Mouse (Mus musculus): ENCODE measurements around the gene Zfp619. TPM values are rescaled to one million over a fixed set of nuclear protein-coding genes. Genes with fewer than 3 reads are reported as not detected.
"Not testable (repeated sequence)": the region's sequence is repeated elsewhere in the genome, so short reads cannot be mapped to it uniquely, and the experiment has no call there.

Zfp619 gene
- polyA plus RNA-seq, 1 experiment from 2014 or later, result 1.4 TPM

DNA sequence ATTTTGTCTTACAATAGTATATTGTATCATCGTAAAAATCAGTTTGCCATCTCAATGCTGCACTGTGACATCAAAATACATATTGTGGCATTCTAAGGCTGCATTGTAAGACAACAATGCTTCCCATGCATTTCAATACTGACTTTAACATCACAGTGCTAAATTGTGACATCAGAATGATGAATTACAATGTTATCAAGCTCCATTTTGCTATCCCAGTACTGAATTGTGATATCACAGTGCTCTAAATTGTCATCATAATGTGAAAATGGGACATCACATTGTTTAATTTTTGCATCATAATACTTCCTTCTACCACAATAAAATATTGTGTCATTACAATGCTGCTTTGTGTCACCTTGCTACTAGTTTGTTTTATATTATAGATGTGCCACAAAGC, 70.5 kb downstream of the Zfp619 start:
- DNase-seq (ENCODE audit: low spot score) (no peak), ATAC-seq (replicated peaks; ENCODE audit: low FRiP score, low read depth) (no peak)
- Histone ChIP-seq H3K4me3 (replicated peaks; ENCODE audit: low read depth, low read length) (peak overlapping the region; percentile 40; the same call in 1 of the 2 replicates), H3K4me1 (replicated peaks; ENCODE audit: insufficient read depth, low read length) (no peaks in the 10 kb centered on the region), H3K36me3 (ENCODE audit: insufficient read depth, low read length) (no peaks in the 10 kb centered on the region), H3K9me3 (replicated peaks; ENCODE audit: low read length) (no peaks in the 10 kb centered on the region), H3K9ac (ENCODE audit: low read depth, low read length) (no peak overlapping the region), H3K4me2 (ENCODE audit: low read length) (peak overlapping the region; percentile 62), H3K27me3 (ENCODE audit: insufficient read depth, low read length) (no peaks in the 10 kb centered on the region), H3K27ac (no peak overlapping the region)
- WGBS, result 90% methylated on average over 1 of the region's 1 CpGs
- no peak for TF ChIP-seq CTCF (IDR thresholded peaks at IDR 0.05; ENCODE audit: low read depth)

GRCm38 (mm10) chr7:39588471-39589041, 71.0 kb downstream of the Zfp619 start:
- H3K27ac ChIP-seq; H3K4me1 ChIP-seq (replicated peaks; ENCODE audit: insufficient read depth, low read length); H3K27me3 ChIP-seq (ENCODE audit: insufficient read depth, low read length); H3K9me3 ChIP-seq (replicated peaks; ENCODE audit: low read length); H3K36me3 ChIP-seq (ENCODE audit: insufficient read depth, low read length): not testable (repeated sequence)
- DNase-seq (ENCODE audit: low spot score) (peak; percentile 15), ATAC-seq (replicated peaks; ENCODE audit: low FRiP score, low read depth) (peak; percentile 69)
- Histone ChIP-seq H3K9ac (ENCODE audit: low read depth, low read length) (peak overlapping the region; percentile 51; the same call in 1 of the 2 replicates), H3K4me2 (ENCODE audit: low read length) (peak overlapping the region; percentile 62), H3K4me3 (replicated peaks; ENCODE audit: low read depth, low read length) (peak overlapping the region; percentile 40)
- under 1% methylated on average over 44 of the region's 62 CpGs for WGBS

DNA sequence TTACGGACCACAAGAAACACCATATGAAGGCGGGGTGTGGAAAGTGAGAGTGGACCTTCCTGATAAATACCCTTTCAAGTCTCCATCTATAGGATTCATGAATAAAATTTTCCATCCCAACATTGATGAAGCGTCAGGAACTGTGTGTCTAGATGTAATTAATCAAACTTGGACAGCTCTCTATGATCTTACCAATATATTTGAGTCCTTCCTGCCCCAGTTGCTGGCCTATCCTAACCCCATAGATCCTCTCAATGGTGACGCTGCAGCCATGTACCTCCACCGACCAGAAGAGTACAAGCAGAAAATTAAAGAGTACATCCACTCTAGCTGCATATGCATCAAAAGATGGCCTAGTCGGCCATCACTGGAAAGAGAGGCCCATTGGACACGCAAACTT, 71.5 kb downstream of the Zfp619 start:
- 46% methylated on average over 7 of the region's 7 CpGs for WGBS
- H3K4me1 ChIP-seq (replicated peaks; ENCODE audit: insufficient read depth, low read length); H3K36me3 ChIP-seq (ENCODE audit: insufficient read depth, low read length); H3K27me3 ChIP-seq (ENCODE audit: insufficient read depth, low read length); H3K9ac ChIP-seq (ENCODE audit: low read depth, low read length); ATAC-seq (replicated peaks; ENCODE audit: low FRiP score, low read depth); H3K9me3 ChIP-seq (replicated peaks; ENCODE audit: low read length); H3K27ac ChIP-seq; DNase-seq (ENCODE audit: low spot score): not testable (repeated sequence)
- peak overlapping the region; percentile 62 for H3K4me2 ChIP-seq (ENCODE audit: low read length)
- H3K4me3 ChIP-seq (replicated peaks; ENCODE audit: low read depth, low read length), result peak overlapping the region; percentile 40; the same call in 1 of the 2 replicates

Other genes with a start within 250 kb of the Zfp619 start
- gene Gm5114, start 104.6 kb upstream of the Zfp619 start, polyA plus RNA-seq (2015; fragmentation: Nextera tagmentation; extraction: Ambion mirVana), result not detected in 2 replicates

Data from kidney, postnatal 0 days (tissue).